Mouse (Mus musculus) thymus, adult 2 months (tissue): ENCODE results near the gene Lamp1.

Source experiments
- CTCF ChIP-seq: fragments of 200-500 bp; IDR thresholded peaks from 2 replicates; pipeline ENCODE4 v1.5.1; 2012; ENCODE audit warnings: mild to moderate bottlenecking, control low read depth, low read length, moderate library complexity, borderline replicate concordance; ENCODE audit not compliant: control insufficient read depth, poor library complexity, insufficient read depth; ENCODE audit errors: extremely low read depth
- POLR2A ChIP-seq: fragments of 200-500 bp; IDR thresholded peaks from 2 replicates; pipeline ENCODE4 v1.6.1; 2012; ENCODE audit warnings: mild to moderate bottlenecking, low read length, control low read depth, moderate library complexity; ENCODE audit not compliant: control insufficient read depth, poor library complexity, insufficient read depth; ENCODE audit errors: extremely low read depth

DNA sequence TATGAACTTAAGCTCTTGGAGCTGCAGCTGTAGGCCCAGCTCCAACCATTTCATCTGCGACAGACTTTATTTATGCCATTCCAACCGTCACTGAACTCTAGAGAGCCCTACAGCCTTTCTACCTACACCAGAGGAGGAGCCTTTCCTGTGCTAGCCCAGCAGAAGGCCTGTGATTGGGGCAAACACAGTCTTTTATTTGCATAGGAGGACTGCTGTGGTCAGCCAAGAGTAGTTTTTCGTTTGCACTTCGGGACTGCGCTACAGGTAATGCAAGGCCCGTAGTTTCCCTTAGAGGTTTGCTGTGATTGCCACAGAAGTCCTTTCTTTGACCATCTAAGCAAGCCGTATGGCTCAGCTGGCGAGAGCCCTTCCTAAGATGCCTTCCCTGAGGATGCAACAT lies 57.4 kb downstream of the Lamp1 start:
- TF ChIP-seq POLR2A (no peak), CTCF (no peak)
